In genomic region chr2:5673816-5674215, GRCm38 (mm10) we compare ENCODE assay signal across 26 mouse cellular contexts. TPM values are rescaled to one million over a fixed set of nuclear protein-coding genes. Genes with fewer than 3 reads are reported as not detected.
DNase-seq lines count a peak whose midpoint lies in the region; ATAC-seq and TF ChIP-seq lines count a peak whose summit lies in the region.
"Had no signal": no experiment of that assay in that cellular context is flagged by ENCODE, and none has a peak within 500 bp of the region (broad histone marks: within the 10 kb centered on the region; RNA-seq: fewer than 3 reads in every experiment).

No protein-coding gene starts in this region.

- H3K9me3 ChIP-seq in liver, embryonic 16.5 days (replicated peaks; ENCODE audit: control insufficient read depth, low read length) = no peaks in the 10 kb centered on the region
- H3K9me3 ChIP-seq in liver, embryonic 11.5 days (ENCODE audit: control insufficient read depth, low read length) = no peaks in the 10 kb centered on the region
- no peaks in the 10 kb centered on the region for H3K9me3 ChIP-seq in stomach, embryonic 14.5 days (ENCODE audit: control insufficient read depth, low read depth, low read length)
- no peaks in the 10 kb centered on the region for H3K9me3 ChIP-seq in stomach, postnatal 0 days (ENCODE audit: control insufficient read depth, low read length)
- H3K9me3 ChIP-seq in forebrain, embryonic 16.5 days (ENCODE audit: control insufficient read depth, low read length) = no peaks in the 10 kb centered on the region
- H3K9me3 ChIP-seq: embryonic facial prominence, embryonic 12.5 days; embryonic facial prominence, embryonic 15.5 days; forebrain, embryonic 12.5 days; forebrain, embryonic 15.5 days; G1E; heart, embryonic 10.5 days; heart, embryonic 13.5 days; hindbrain, embryonic 12.5 days; hindbrain, embryonic 15.5 days had no signal

- TF ChIP-seq CTCF in layer of hippocampus, adult 2 months (conservative IDR thresholded peaks at IDR 0.05) = no peak
- no peak for TF ChIP-seq CTCF in stomach, postnatal 0 days (IDR thresholded peaks at IDR 0.05; ENCODE audit: low read depth)

- no peaks in the 10 kb centered on the region for H3K4me1 ChIP-seq in liver, embryonic 16.5 days (ENCODE audit: control insufficient read depth, low read depth, low read length)
- 0 out of 2 replicates have a peak, but pooled peaks cover 2% of the 10 kb centered on the region for H3K4me1 ChIP-seq in liver, embryonic 11.5 days (replicated peaks; ENCODE audit: control insufficient read depth, insufficient read depth, low read length)
- peaks cover 15% of the 10 kb centered on the region; the same call in 1 of the 2 replicates for H3K4me1 ChIP-seq in stomach, embryonic 14.5 days (ENCODE audit: control insufficient read depth, insufficient read depth, low read length)
- H3K4me1 ChIP-seq in stomach, postnatal 0 days (replicated peaks; ENCODE audit: control insufficient read depth, insufficient read depth) = no peaks in the 10 kb centered on the region
- H3K4me1 ChIP-seq in forebrain, embryonic 16.5 days (replicated peaks; ENCODE audit: control insufficient read depth, insufficient read depth, low read length) = peaks cover 12% of the 10 kb centered on the region

- ATAC-seq in liver, embryonic 16.5 days (ENCODE audit: low read depth) = peak; percentile 49
- no peak for ATAC-seq in liver, embryonic 11.5 days (replicated peaks; ENCODE audit: low FRiP score)
- ATAC-seq in stomach, embryonic 14.5 days (ENCODE audit: insufficient number of reproducible peaks, insufficient read depth, low FRiP score, low read depth) = no peak
- ATAC-seq in stomach, postnatal 0 days (ENCODE audit: low FRiP score, low TSS enrichment) = no peak
- no peak for ATAC-seq in forebrain, embryonic 16.5 days
- ATAC-seq: forebrain, embryonic 15.5 days; Patski had no signal

- H3K27me3 ChIP-seq in liver, embryonic 16.5 days (ENCODE audit: control insufficient read depth, insufficient read depth, low read depth, low read length) = no peaks in the 10 kb centered on the region
- H3K27me3 ChIP-seq in liver, embryonic 11.5 days (replicated peaks; ENCODE audit: control insufficient read depth, insufficient read depth, low read length) = no peaks in the 10 kb centered on the region
- H3K27me3 ChIP-seq in stomach, embryonic 14.5 days (ENCODE audit: control insufficient read depth, insufficient read depth, low read length) = no peaks in the 10 kb centered on the region
- no peaks in the 10 kb centered on the region for H3K27me3 ChIP-seq in stomach, postnatal 0 days (ENCODE audit: control insufficient read depth, insufficient read depth, low read length)
- H3K27me3 ChIP-seq in forebrain, embryonic 16.5 days (replicated peaks; ENCODE audit: control insufficient read depth, insufficient read depth, low read length) = no peaks in the 10 kb centered on the region
- H3K27me3 ChIP-seq: embryonic facial prominence, embryonic 12.5 days; embryonic facial prominence, embryonic 15.5 days; forebrain, embryonic 12.5 days; forebrain, embryonic 15.5 days; heart, embryonic 13.5 days; hindbrain, embryonic 12.5 days; hindbrain, embryonic 15.5 days; Patski had no signal

- H3K27ac ChIP-seq in layer of hippocampus, adult 2 months = 0 out of 2 replicates have a peak overlapping the region, but pooled peaks have one; percentile 7
- H3K27ac ChIP-seq in liver, embryonic 16.5 days (ENCODE audit: low read length) = no peak overlapping the region
- no peak overlapping the region for H3K27ac ChIP-seq in liver, embryonic 11.5 days (ENCODE audit: low read depth, low read length)
- H3K27ac ChIP-seq in stomach, embryonic 14.5 days (ENCODE audit: low read length) = peak overlapping the region; percentile 63; the same call in 1 of the 2 replicates
- no peak overlapping the region for H3K27ac ChIP-seq in stomach, postnatal 0 days (replicated peaks)
- H3K27ac ChIP-seq in forebrain, embryonic 16.5 days (ENCODE audit: low read length) = no peak overlapping the region
- H3K27ac ChIP-seq: embryonic facial prominence, embryonic 12.5 days; embryonic facial prominence, embryonic 15.5 days; forebrain, embryonic 12.5 days; forebrain, embryonic 15.5 days; heart, adult 2 months; heart, embryonic 10.5 days; hindbrain, embryonic 12.5 days; hindbrain, embryonic 15.5 days had no signal

- no peak for TF ChIP-seq EP300 in stomach, postnatal 0 days (optimal IDR thresholded peaks at IDR 0.05)

- no peak for DNase-seq in layer of hippocampus, adult 2 months (ENCODE audit: low spot score in 2 of 2)
- no peak for DNase-seq in layer of hippocampus, postnatal 36 days
- DNase-seq in liver, embryonic 11.5 days (ENCODE audit: low spot score) = no peak
- DNase-seq in stomach, postnatal 0 days (ENCODE audit: low spot score) = no peak
- DNase-seq in heart, postnatal 14 days = no peak
- DNase-seq: adrenal gland, postnatal 10 days; adrenal gland, postnatal 36 days; cerebellum, adult 18-20 months; cerebellum, adult 9-10 months; cerebellum, postnatal 14 days; gastrocnemius, postnatal 10 days; gastrocnemius, postnatal 36 days; heart, adult 2 months had no signal

- H3K36me3 ChIP-seq in liver, embryonic 16.5 days (ENCODE audit: control insufficient read depth, insufficient read depth) = no peaks in the 10 kb centered on the region
- H3K36me3 ChIP-seq in liver, embryonic 11.5 days (ENCODE audit: control insufficient read depth, insufficient read depth, low read length) = no peaks in the 10 kb centered on the region
- no peaks in the 10 kb centered on the region for H3K36me3 ChIP-seq in stomach, embryonic 14.5 days (ENCODE audit: control insufficient read depth, insufficient read depth, low read length)
- no peaks in the 10 kb centered on the region for H3K36me3 ChIP-seq in stomach, postnatal 0 days (ENCODE audit: control insufficient read depth, insufficient read depth, low read length)
- H3K36me3 ChIP-seq in forebrain, embryonic 16.5 days (ENCODE audit: control insufficient read depth, insufficient read depth) = no peaks in the 10 kb centered on the region
- H3K36me3 ChIP-seq: embryonic facial prominence, embryonic 12.5 days; embryonic facial prominence, embryonic 15.5 days; forebrain, embryonic 12.5 days; forebrain, embryonic 15.5 days; G1E; heart, embryonic 10.5 days; heart, embryonic 13.5 days; hindbrain, embryonic 12.5 days; hindbrain, embryonic 15.5 days had no signal

- no peak overlapping the region for H3K9ac ChIP-seq in liver, embryonic 16.5 days (ENCODE audit: low read depth, low read length)
- no peak overlapping the region for H3K9ac ChIP-seq in liver, embryonic 11.5 days (ENCODE audit: low read depth, low read length)
- no peak overlapping the region for H3K9ac ChIP-seq in stomach, embryonic 14.5 days (replicated peaks; ENCODE audit: low read depth, low read length)
- no peak overlapping the region for H3K9ac ChIP-seq in stomach, postnatal 0 days (ENCODE audit: low read length)
- no peak overlapping the region for H3K9ac ChIP-seq in forebrain, embryonic 16.5 days (replicated peaks; ENCODE audit: low read depth, low read length)
- H3K9ac ChIP-seq: embryonic facial prominence, embryonic 12.5 days; embryonic facial prominence, embryonic 15.5 days; forebrain, embryonic 12.5 days; forebrain, embryonic 15.5 days; heart, embryonic 13.5 days; hindbrain, embryonic 12.5 days; hindbrain, embryonic 15.5 days had no signal

- no peak overlapping the region for H3K4me3 ChIP-seq in layer of hippocampus, adult 2 months
- no peak overlapping the region for H3K4me3 ChIP-seq in liver, embryonic 16.5 days (ENCODE audit: low read depth, low read length)
- H3K4me3 ChIP-seq in liver, embryonic 11.5 days (ENCODE audit: low read depth, low read length) = no peak overlapping the region
- H3K4me3 ChIP-seq in stomach, embryonic 14.5 days (ENCODE audit: low read depth, low read length) = no peak overlapping the region
- no peak overlapping the region for H3K4me3 ChIP-seq in stomach, postnatal 0 days (ENCODE audit: low read depth, low read length)
- H3K4me3 ChIP-seq in forebrain, embryonic 16.5 days (replicated peaks; ENCODE audit: low read length) = no peak overlapping the region
- H3K4me3 ChIP-seq: embryonic facial prominence, embryonic 12.5 days; embryonic facial prominence, embryonic 15.5 days; forebrain, embryonic 12.5 days; forebrain, embryonic 15.5 days; heart, adult 2 months; heart, embryonic 10.5 days; heart, embryonic 13.5 days; hindbrain, embryonic 12.5 days; hindbrain, embryonic 15.5 days had no signal

- H3K4me2 ChIP-seq in liver, embryonic 16.5 days (ENCODE audit: low read depth, low read length) = no peak overlapping the region
- no peak overlapping the region for H3K4me2 ChIP-seq in liver, embryonic 11.5 days
- H3K4me2 ChIP-seq in stomach, embryonic 14.5 days (replicated peaks; ENCODE audit: low read depth, low read length) = no peak overlapping the region
- H3K4me2 ChIP-seq in stomach, postnatal 0 days (replicated peaks; ENCODE audit: low read depth) = no peak overlapping the region
- no peak overlapping the region for H3K4me2 ChIP-seq in forebrain, embryonic 16.5 days (ENCODE audit: low read length)
- H3K4me2 ChIP-seq: embryonic facial prominence, embryonic 12.5 days; embryonic facial prominence, embryonic 15.5 days; forebrain, embryonic 12.5 days; forebrain, embryonic 15.5 days; heart, embryonic 13.5 days; hindbrain, embryonic 12.5 days; hindbrain, embryonic 15.5 days had no signal

- WGBS in liver, embryonic 16.5 days (ENCODE audit: insufficient replicate concordance) = 54% methylated on average over 6 of the region's 6 CpGs
- 68% methylated on average over 6 of the region's 6 CpGs for WGBS in liver, embryonic 11.5 days
- WGBS in stomach, embryonic 14.5 days = 76% methylated on average over 6 of the region's 6 CpGs
- WGBS in stomach, postnatal 0 days = 51% methylated on average over 6 of the region's 6 CpGs
- WGBS in forebrain, embryonic 16.5 days = 88% methylated on average over 6 of the region's 6 CpGs

- intact Hi-C loops in heart, postnatal 14 days (cut with DNase I) = no loop called here

RNA-seq across cellular contexts. Expression of gene Camk1d, which starts 40.5 kb away (rescaled TPM):
- total RNA-seq in layer of hippocampus, adult 2 months (2021) = 100 to 1,000 TPM; 159 to 180 TPM
- 100 to 1,000 TPM; 168 to 171 TPM for total RNA-seq in layer of hippocampus, postnatal 36 days (2021)
- polyA plus RNA-seq in liver, embryonic 16.5 days (2015; fragmentation: Nextera tagmentation; extraction: Ambion mirVana) = 0.99 and 1.3 TPM in 2 replicates
- 1.0 and 1.4 TPM in 2 replicates for polyA plus RNA-seq in liver, embryonic 11.5 days (2014; fragmentation: Nextera tagmentation; extraction: Ambion mirVana)
- 19.1 and 20.5 TPM in 2 replicates for polyA plus RNA-seq in stomach, embryonic 14.5 days (2014; fragmentation: Nextera tagmentation; extraction: Ambion mirVana)
- 6.7 and 8.4 TPM in 2 replicates for polyA plus RNA-seq in stomach, postnatal 0 days (2015; fragmentation: Nextera tagmentation; extraction: Ambion mirVana)
- 8.1 and 10.6 TPM in 2 replicates for polyA plus RNA-seq in forebrain, embryonic 16.5 days (2015; fragmentation: Nextera tagmentation; extraction: Ambion mirVana)
- 1 to 10 TPM; 5.0 TPM for total RNA-seq in heart, postnatal 14 days (2021)

Comparison
In these comparisons a context has a peak if more than half of its experiments do, and no peak if none do; other contexts are left out.
1. H3K27ac ChIP-seq: peak in layer of hippocampus, adult 2 months (single experiment) and stomach, embryonic 14.5 days (single experiment); none in liver, embryonic 16.5 days (single experiment), liver, embryonic 11.5 days (single experiment), stomach, postnatal 0 days (single experiment) and forebrain, embryonic 16.5 days (single experiment).